Mouse (Mus musculus) CD8-positive naive resting alpha-beta T cell, adult 2 months (primary cell): Measurements from ENCODE around the gene Pgls.

ENCODE experiments used
- DNase-seq, 2 experiments: peaks; one replicate each; pipeline ENCODE4 v3.0.0; 2022; ENCODE audit warnings: low read depth in 2 of 2, low spot score in 2 of 2

Gene Pgls

GRCm38 (mm10) chr8:71569366-71570290, 22.3 kb upstream of the Pgls start:
- DNase-seq: peak; percentile 28 to 44

GRCm38 (mm10) chr8:71570291-71570954, 21.6 kb upstream of the Pgls start:
- peak; percentile 76 to 82 for DNase-seq

GRCm38 (mm10) chr8:71572077-71572476, 19.9 kb upstream of the Pgls start:
- no peak for DNase-seq

GRCm38 (mm10) chr8:71572847-71573633, 18.9 kb upstream of the Pgls start:
- DNase-seq: no peak

GRCm38 (mm10) chr8:71574426-71574825, 17.6 kb upstream of the Pgls start:
- no peak for DNase-seq

- DNase-seq: no peak
These were observed 17.0 kb upstream of the Pgls start for GRCm38 (mm10) chr8:71575020-71575419.

- no peak for DNase-seq
These were observed 14.1 kb upstream of the Pgls start for GRCm38 (mm10) chr8:71577856-71578387.

- no peak for DNase-seq
These were observed 13.0 kb upstream of the Pgls start for GRCm38 (mm10) chr8:71579009-71579408.

- no peak for DNase-seq
These were observed 12.5 kb upstream of the Pgls start for GRCm38 (mm10) chr8:71579476-71579875.

- DNase-seq: no peak
These were observed 11.8 kb upstream of the Pgls start for GRCm38 (mm10) chr8:71580201-71580600.

GRCm38 (mm10) chr8:71586891-71587290, 5.1 kb upstream of the Pgls start:
- peak in 1 of 2 experiments; percentile 43 for DNase-seq

GRCm38 (mm10) chr8:71588762-71589161, 3.2 kb upstream of the Pgls start:
- no peak for DNase-seq

- DNase-seq: no peak
These were observed 959 bp upstream of the Pgls start for GRCm38 (mm10) chr8:71591017-71591416.

GRCm38 (mm10) chr8:71592374-71593170, 596 bp downstream of the Pgls start:
- DNase-seq: peak; percentile 42 to 46

GRCm38 (mm10) chr8:71593556-71594323, 1.8 kb downstream of the Pgls start:
- no peak for DNase-seq

GRCm38 (mm10) chr8:71594324-71594722, 2.3 kb downstream of the Pgls start:
- DNase-seq: no peak

GRCm38 (mm10) chr8:71595862-71596261, 3.9 kb downstream of the Pgls start:
- DNase-seq: peak; percentile 90

- DNase-seq: no peak
These were observed 4.4 kb downstream of the Pgls start for GRCm38 (mm10) chr8:71596384-71596783.

GRCm38 (mm10) chr8:71596798-71597197, 4.8 kb downstream of the Pgls start:
- DNase-seq: no peak

- DNase-seq: no peak
These were observed 5.5 kb downstream of the Pgls start, which contains the start of gene Fam129c for GRCm38 (mm10) chr8:71597451-71597850. TSS of gene Fam129c (plus strand) at chr8:71597648.
